Mouse (Mus musculus): Measurements from ENCODE around the gene Srsf2.

- TF ChIP-seq CTCF (IDR thresholded peaks at IDR 0.05; ENCODE audit: extremely low read depth, insufficient read depth, low read length): no peak
- no peak for TF ChIP-seq POLR2A (IDR thresholded peaks at IDR 0.05; ENCODE audit: extremely low read depth, insufficient read depth, low read length)
Observed at GRCm38 (mm10) chr11:116871538-116871937, 18.6 kb upstream of the Srsf2 start.

Measured in cortical plate, adult 2 months (tissue).